Mouse (Mus musculus) forebrain, embryonic 13.5 days (tissue): ENCODE measurements around the gene Gm44805. TPM values are rescaled to one million over a fixed set of nuclear protein-coding genes. Genes with fewer than 3 reads are reported as not detected.

ENCODE experiments used
- ATAC-seq: fragments of 200-750 bp; cut with Nextera tagmentation; 2 replicates; pipeline ENCODE4 v1.8.0; 2017
- H3K27ac ChIP-seq: fragments of 300-500 bp; sonication (generic); 2 replicates; pipeline ENCODE4 v1.5.1; 2015; ENCODE audit warnings: inconsistent platforms, mild to moderate bottlenecking, moderate library complexity
- H3K27me3 ChIP-seq: fragments of 300-500 bp; sonication (generic); 2 replicates; pipeline ENCODE4 v1.6.1; 2015; ENCODE audit warnings: mild to moderate bottlenecking, inconsistent platforms
- H3K36me3 ChIP-seq: fragments of 300-500 bp; sonication (generic); 2 replicates; pipeline ENCODE4 v1.6.1; 2015; ENCODE audit warnings: mild to moderate bottlenecking, inconsistent platforms; ENCODE audit not compliant: poor library complexity, severe bottlenecking
- H3K4me1 ChIP-seq: fragments of 300-500 bp; sonication (generic); 2 replicates; pipeline ENCODE4 v1.6.1; 2015; ENCODE audit warnings: inconsistent platforms
- H3K4me2 ChIP-seq: fragments of 300-500 bp; sonication (generic); 2 replicates; pipeline ENCODE4 v1.6.1; 2015; ENCODE audit warnings: inconsistent platforms, mild to moderate bottlenecking, moderate library complexity
- H3K4me3 ChIP-seq: fragments of 300-500 bp; sonication (generic); 2 replicates; pipeline ENCODE4 v1.5.1; 2015; ENCODE audit warnings: mild to moderate bottlenecking, inconsistent platforms
- H3K9ac ChIP-seq: fragments of 300-500 bp; sonication (generic); 2 replicates; pipeline ENCODE4 v1.6.1; 2015; ENCODE audit warnings: mild to moderate bottlenecking, inconsistent platforms
- H3K9me3 ChIP-seq: fragments of 300-500 bp; sonication (generic); replicated peaks from 2 replicates; pipeline ENCODE4 v1.6.1; 2016; ENCODE audit warnings: inconsistent platforms
- WGBS: fragments of 180-500 bp; shearing (Covaris S2); methylation state at CpG from one replicate; pipeline ENCODE4 v1.1.7; 2015; 5-methylcytosine and 5-hydroxymethylcytosine counted together
- polyA plus RNA-seq: library from polyadenylated mRNA; unstranded; fragments of >200 nt; fragmentation: Nextera tagmentation; extraction: Ambion mirVana; gene quantifications from 2 replicates; pipeline ENCODE4 v1.2.1, GENCODE M21; 2015

Gm44805 gene
- polyA plus RNA-seq, 1 experiment from 2014 or later = not detected

GRCm38 (mm10) chr7:19697949-19698906 is 17.0 kb upstream of the Gm44805 start:
- peak overlapping the region; percentile 56 for H3K9ac ChIP-seq
- peak; percentile 14; the same call in 1 of the 2 replicates for ATAC-seq
- WGBS = 3% methylated on average over 28 of the region's 28 CpGs
- H3K9me3 ChIP-seq = 0 out of 2 replicates have a peak, but pooled peaks cover 3% of the 10 kb centered on the region
- H3K4me2 ChIP-seq = peak overlapping the region; percentile 55
- 0 out of 2 replicates have a peak, but pooled peaks cover 3% of the 10 kb centered on the region for H3K27me3 ChIP-seq
- H3K4me3 ChIP-seq = peak overlapping the region; percentile 34
- peaks cover 28% of the 10 kb centered on the region for H3K36me3 ChIP-seq
- H3K4me1 ChIP-seq = peaks cover 22% of the 10 kb centered on the region
- no peak overlapping the region for H3K27ac ChIP-seq

- peaks cover 9% of the 10 kb centered on the region for H3K36me3 ChIP-seq
- 0 out of 2 replicates have a peak, but pooled peaks cover 3% of the 10 kb centered on the region for H3K27me3 ChIP-seq
- no peak overlapping the region for H3K4me2 ChIP-seq
- H3K4me3 ChIP-seq = no peak overlapping the region
- 0 out of 2 replicates have a peak, but pooled peaks cover 3% of the 10 kb centered on the region for H3K9me3 ChIP-seq
- H3K27ac ChIP-seq = no peak overlapping the region
- peaks cover 22% of the 10 kb centered on the region for H3K4me1 ChIP-seq
- no peak overlapping the region for H3K9ac ChIP-seq
- no peak for ATAC-seq
- WGBS = 96% methylated on average over 34 of the region's 34 CpGs
Observed at GRCm38 (mm10) chr7:19696336-19696873, 15.2 kb upstream of the Gm44805 start.

- Histone ChIP-seq H3K9me3 (0 out of 2 replicates have a peak, but pooled peaks cover 3% of the 10 kb centered on the region), H3K4me1 (peaks cover 21% of the 10 kb centered on the region), H3K4me2 (no peak overlapping the region), H3K9ac (no peak overlapping the region), H3K36me3 (peaks cover 9% of the 10 kb centered on the region), H3K27ac (no peak overlapping the region), H3K4me3 (no peak overlapping the region), H3K27me3 (0 out of 2 replicates have a peak, but pooled peaks cover 3% of the 10 kb centered on the region)
- 88% methylated on average over 6 of the region's 6 CpGs for WGBS
- ATAC-seq = no peak
Observed at GRCm38 (mm10) chr7:19695881-19696280, 14.7 kb upstream of the Gm44805 start.

GRCm38 (mm10) chr7:19695213-19695594 is 14.0 kb upstream of the Gm44805 start:
- Histone ChIP-seq H3K36me3 (peaks cover 9% of the 10 kb centered on the region), H3K4me1 (peaks cover 18% of the 10 kb centered on the region), H3K4me3 (no peak overlapping the region), H3K9me3 (0 out of 2 replicates have a peak, but pooled peaks cover 3% of the 10 kb centered on the region), H3K4me2 (no peak overlapping the region), H3K27ac (no peak overlapping the region), H3K27me3 (0 out of 2 replicates have a peak, but pooled peaks cover 3% of the 10 kb centered on the region), H3K9ac (no peak overlapping the region)
- ATAC-seq = no peak
- WGBS = 70% methylated on average over 8 of the region's 8 CpGs

GRCm38 (mm10) chr7:19694336-19695212 is 13.4 kb upstream of the Gm44805 start:
- Histone ChIP-seq H3K36me3 (peaks cover 9% of the 10 kb centered on the region), H3K4me3 (no peak overlapping the region), H3K9ac (no peak overlapping the region), H3K4me2 (no peak overlapping the region), H3K27me3 (0 out of 2 replicates have a peak, but pooled peaks cover 3% of the 10 kb centered on the region), H3K27ac (no peak overlapping the region), H3K9me3 (0 out of 2 replicates have a peak, but pooled peaks cover 3% of the 10 kb centered on the region), H3K4me1 (peaks cover 18% of the 10 kb centered on the region)
- WGBS = 86% methylated on average over 10 of the region's 10 CpGs
- ATAC-seq = no peak

GRCm38 (mm10) chr7:19693421-19693820 is 12.2 kb upstream of the Gm44805 start:
- Histone ChIP-seq H3K27ac (no peak overlapping the region), H3K9ac (no peak overlapping the region; the same call in 1 of the 2 replicates), H3K4me3 (no peak overlapping the region), H3K9me3 (0 out of 2 replicates have a peak, but pooled peaks cover 3% of the 10 kb centered on the region), H3K4me1 (peaks cover 6% of the 10 kb centered on the region), H3K4me2 (no peak overlapping the region), H3K27me3 (0 out of 2 replicates have a peak, but pooled peaks cover 3% of the 10 kb centered on the region), H3K36me3 (peaks cover 9% of the 10 kb centered on the region)
- no peak for ATAC-seq
- 44% methylated on average over 9 of the region's 10 CpGs for WGBS

GRCm38 (mm10) chr7:19691873-19692865 is 10.9 kb upstream of the Gm44805 start, which contains the start of gene Apoc1:
TSS of gene Apoc1 (minus strand) at chr7:19692660.
- Histone ChIP-seq H3K36me3 (peaks cover 9% of the 10 kb centered on the region), H3K4me1 (no peaks in the 10 kb centered on the region), H3K4me3 (no peak within 1 kb of the TSS), H3K9ac (no peak within 1 kb of the TSS; the same call in 1 of the 2 replicates), H3K27me3 (0 out of 2 replicates have a peak, but pooled peaks cover 3% of the 10 kb centered on the region), H3K27ac (no peak within 1 kb of the TSS), H3K9me3 (0 out of 2 replicates have a peak, but pooled peaks cover 3% of the 10 kb centered on the region), H3K4me2 (no peak within 1 kb of the TSS)
- ATAC-seq = no peak
- 45% methylated on average over 28 of the region's 28 CpGs for WGBS

GRCm38 (mm10) chr7:19691434-19691833 is 10.2 kb upstream of the Gm44805 start:
- Histone ChIP-seq H3K4me3 (no peak overlapping the region), H3K9ac (no peak overlapping the region), H3K27me3 (0 out of 2 replicates have a peak, but pooled peaks cover under 1% of the 10 kb centered on the region), H3K36me3 (peaks cover 4% of the 10 kb centered on the region), H3K9me3 (0 out of 2 replicates have a peak, but pooled peaks cover 1% of the 10 kb centered on the region), H3K4me2 (no peak overlapping the region), H3K4me1 (no peaks in the 10 kb centered on the region), H3K27ac (no peak overlapping the region)
- no peak for ATAC-seq
- WGBS = 78% methylated on average over 6 of the region's 6 CpGs

- H3K4me1 ChIP-seq = no peaks in the 10 kb centered on the region
- no peak overlapping the region for H3K27ac ChIP-seq
- 92% methylated on average over 4 of the region's 4 CpGs for WGBS
Observed at GRCm38 (mm10) chr7:19690845-19691244, 9.6 kb upstream of the Gm44805 start.

GRCm38 (mm10) chr7:19688611-19689010 is 7.4 kb upstream of the Gm44805 start:
- no peak for ATAC-seq
- H3K9ac ChIP-seq = no peak overlapping the region
- WGBS = 93% methylated on average over 2 of the region's 2 CpGs

More at GRCm38 (mm10) chr7:19690845-19691244, 9.6 kb upstream of the Gm44805 start:
- no peaks in the 10 kb centered on the region for H3K9me3 ChIP-seq
- H3K9ac ChIP-seq = no peak overlapping the region
- no peak overlapping the region for H3K4me2 ChIP-seq
- H3K36me3 ChIP-seq = no peaks in the 10 kb centered on the region
- H3K4me3 ChIP-seq = no peak overlapping the region
- H3K27me3 ChIP-seq = no peaks in the 10 kb centered on the region
- ATAC-seq = no peak

More at GRCm38 (mm10) chr7:19688611-19689010, 7.4 kb upstream of the Gm44805 start:
- H3K4me3 ChIP-seq = no peak overlapping the region
- no peaks in the 10 kb centered on the region for H3K4me1 ChIP-seq
- H3K27me3 ChIP-seq = no peaks in the 10 kb centered on the region
- no peaks in the 10 kb centered on the region for H3K36me3 ChIP-seq
- H3K4me2 ChIP-seq = no peak overlapping the region
- no peaks in the 10 kb centered on the region for H3K9me3 ChIP-seq
- H3K27ac ChIP-seq = no peak overlapping the region
